Mouse (Mus musculus) small intestine, adult 2 months (tissue): ENCODE measurements around the gene Ccnc. TPM values are rescaled to one million over a fixed set of nuclear protein-coding genes. Genes with fewer than 3 reads are reported as not detected.

Experiments
- H3K27ac ChIP-seq: fragments of 200-500 bp; 2 replicates; pipeline ENCODE4 v1.5.1; 2012; ENCODE audit warnings: low read depth, low read length, control low read depth, inconsistent platforms; ENCODE audit not compliant: insufficient read depth
- H3K27me3 ChIP-seq: fragments of 200-500 bp; 2 replicates; pipeline ENCODE4 v1.6.1; 2012; ENCODE audit warnings: mild to moderate bottlenecking, moderate library complexity, low read length, inconsistent platforms; ENCODE audit not compliant: control insufficient read depth, insufficient read depth
- H3K36me3 ChIP-seq: fragments of 200-500 bp; 2 replicates; pipeline ENCODE4 v1.6.1; 2012; ENCODE audit warnings: mild to moderate bottlenecking, low read length, control low read depth, inconsistent platforms; ENCODE audit not compliant: control insufficient read depth, insufficient read depth
- H3K4me1 ChIP-seq: fragments of 200-500 bp; 2 replicates; pipeline ENCODE4 v1.6.1; 2012; ENCODE audit warnings: low read length, inconsistent platforms, mixed read lengths; ENCODE audit not compliant: control insufficient read depth, insufficient read depth, insufficient read length
- H3K4me3 ChIP-seq: fragments of 200-500 bp; 2 replicates; pipeline ENCODE4 v1.5.1; 2012; ENCODE audit warnings: low read depth, mild to moderate bottlenecking, control low read depth, inconsistent platforms, low read length, moderate library complexity
- CTCF ChIP-seq: fragments of 200-500 bp; IDR thresholded peaks from 2 replicates; pipeline ENCODE4 v1.5.1; 2012; ENCODE audit warnings: low read depth, mild to moderate bottlenecking, control low read depth, inconsistent platforms, low read length, moderate library complexity, mixed read lengths; ENCODE audit not compliant: insufficient replicate concordance, insufficient read length; ENCODE audit errors: extremely low read depth
- POLR2A ChIP-seq: fragments of 200-500 bp; IDR thresholded peaks from 2 replicates; pipeline ENCODE4 v1.6.1; 2012; ENCODE audit warnings: low read depth, mild to moderate bottlenecking, control low read depth, inconsistent platforms, low read length, moderate library complexity
- WGBS: fragments of 180-500 bp; shearing (Covaris S2); methylation state at CpG from one replicate; pipeline ENCODE4 v1.1.7; 2018; 5-methylcytosine and 5-hydroxymethylcytosine counted together
- polyA plus RNA-seq: library from polyadenylated mRNA; depleted of rRNA; stranded (reverse); fragments of >200 nt; gene quantifications from 2 replicates; pipeline ENCODE4 v1.2.3, GENCODE M21; 2012

Ccnc gene
- polyA plus RNA-seq, 1 experiment = 1.7 TPM

GRCm38 (mm10) chr4:21780816-21781726, 53.6 kb downstream of the Ccnc start:
- WGBS = 72% methylated on average over 12 of the region's 12 CpGs
- H3K36me3 ChIP-seq = peaks cover 34% of the 10 kb centered on the region

GRCm38 (mm10) chr4:21786268-21786667, 58.8 kb downstream of the Ccnc start:
- TF ChIP-seq POLR2A (no peak), CTCF (no peak)
- Histone ChIP-seq H3K4me1 (peaks cover 2% of the 10 kb centered on the region; the same call in 1 of the 2 replicates), H3K27me3 (no peaks in the 10 kb centered on the region), H3K4me3 (no peak overlapping the region), H3K27ac (no peak overlapping the region), H3K36me3 (peaks cover 49% of the 10 kb centered on the region)
- 96% methylated on average over 12 of the region's 12 CpGs for WGBS

More at GRCm38 (mm10) chr4:21780816-21781726, 53.6 kb downstream of the Ccnc start:
- Histone ChIP-seq H3K4me3 (no peak overlapping the region), H3K4me1 (peaks cover 2% of the 10 kb centered on the region), H3K27me3 (no peaks in the 10 kb centered on the region), H3K27ac (peak overlapping the region; percentile 49; the same call in 1 of the 2 replicates)
- TF ChIP-seq POLR2A = no peak; the same call in 1 of the 2 replicates
- no peak for TF ChIP-seq CTCF

- WGBS = 96% methylated on average over 6 of the region's 6 CpGs
- TF ChIP-seq CTCF (no peak), POLR2A (no peak)
- Histone ChIP-seq H3K4me3 (no peak overlapping the region), H3K4me1 (no peaks in the 10 kb centered on the region), H3K36me3 (peaks cover 37% of the 10 kb centered on the region), H3K27ac (no peak overlapping the region), H3K27me3 (no peaks in the 10 kb centered on the region)
Measured at GRCm38 (mm10) chr4:21788903-21789302, 61.4 kb downstream of the Ccnc start.

GRCm38 (mm10) chr4:21789836-21790235, 62.3 kb downstream of the Ccnc start:
- 93% methylated on average over 4 of the region's 4 CpGs for WGBS
- H3K27ac ChIP-seq = no peak overlapping the region
- TF ChIP-seq CTCF (no peak), POLR2A (no peak)
- no peak overlapping the region for H3K4me3 ChIP-seq
- peaks cover 28% of the 10 kb centered on the region for H3K36me3 ChIP-seq
- H3K4me1 ChIP-seq = no peaks in the 10 kb centered on the region
- H3K27me3 ChIP-seq = no peaks in the 10 kb centered on the region

- Histone ChIP-seq H3K27me3 (no peaks in the 10 kb centered on the region), H3K27ac (no peak overlapping the region), H3K36me3 (peaks cover 25% of the 10 kb centered on the region), H3K4me3 (no peak overlapping the region), H3K4me1 (no peaks in the 10 kb centered on the region)
- 78% methylated on average over 3 of the region's 3 CpGs for WGBS
- TF ChIP-seq POLR2A (no peak), CTCF (no peak)
Measured at GRCm38 (mm10) chr4:21793631-21794030, 66.1 kb downstream of the Ccnc start.

GRCm38 (mm10) chr4:21801013-21801412, 73.5 kb downstream of the Ccnc start:
- no peaks in the 10 kb centered on the region for H3K4me1 ChIP-seq
- no peak overlapping the region for H3K27ac ChIP-seq
- no peak overlapping the region for H3K4me3 ChIP-seq
- WGBS = 98% methylated on average over 1 of the region's 1 CpGs
- TF ChIP-seq CTCF = no peak
- TF ChIP-seq POLR2A = no peak
- H3K27me3 ChIP-seq = no peaks in the 10 kb centered on the region
- peaks cover 46% of the 10 kb centered on the region for H3K36me3 ChIP-seq

- peaks cover 47% of the 10 kb centered on the region for H3K36me3 ChIP-seq
- H3K27me3 ChIP-seq = no peaks in the 10 kb centered on the region
- H3K27ac ChIP-seq = no peak overlapping the region
- WGBS = 95% methylated on average over 2 of the region's 2 CpGs
- H3K4me1 ChIP-seq = no peaks in the 10 kb centered on the region
- TF ChIP-seq CTCF (no peak), POLR2A (no peak)
- no peak overlapping the region for H3K4me3 ChIP-seq
Measured at GRCm38 (mm10) chr4:21801620-21802019, 74.1 kb downstream of the Ccnc start.
